Mouse (Mus musculus) ES-E14 (cell line): ENCODE measurements at regions not wholly inside any gene's neighbourhood (a gene's known extent, or its start where the extent isn't known, plus 50 kb on each side); places are given as distances from the start of the nearest gene placed in this dataset.

Source experiments
- CHD2 ChIP-seq: IDR thresholded peaks from 2 replicates; pipeline ENCODE4 v1.6.1; 2014; ENCODE audit warnings: mild to moderate bottlenecking, low read depth, low read length, inconsistent platforms
- HCFC1 ChIP-seq: IDR thresholded peaks from 2 replicates; pipeline ENCODE4 v1.6.1; 2012; ENCODE audit warnings: low read length, inconsistent platforms, borderline replicate concordance; ENCODE audit not compliant: insufficient read depth
- MAFK ChIP-seq: IDR thresholded peaks from 2 replicates; pipeline ENCODE4 v1.6.1; 2014; ENCODE audit warnings: mild to moderate bottlenecking, low read depth, low read length, inconsistent platforms; ENCODE audit not compliant: insufficient read depth
- ZC3H11A ChIP-seq: IDR thresholded peaks from 2 replicates; pipeline ENCODE4 v1.6.1; 2012; ENCODE audit warnings: low read depth, mild to moderate bottlenecking, inconsistent platforms, low read length, borderline replicate concordance
- ZNF384 ChIP-seq: IDR thresholded peaks from 2 replicates; pipeline ENCODE4 v1.6.1; 2012; ENCODE audit warnings: low read depth, low read length, inconsistent platforms

DNA sequence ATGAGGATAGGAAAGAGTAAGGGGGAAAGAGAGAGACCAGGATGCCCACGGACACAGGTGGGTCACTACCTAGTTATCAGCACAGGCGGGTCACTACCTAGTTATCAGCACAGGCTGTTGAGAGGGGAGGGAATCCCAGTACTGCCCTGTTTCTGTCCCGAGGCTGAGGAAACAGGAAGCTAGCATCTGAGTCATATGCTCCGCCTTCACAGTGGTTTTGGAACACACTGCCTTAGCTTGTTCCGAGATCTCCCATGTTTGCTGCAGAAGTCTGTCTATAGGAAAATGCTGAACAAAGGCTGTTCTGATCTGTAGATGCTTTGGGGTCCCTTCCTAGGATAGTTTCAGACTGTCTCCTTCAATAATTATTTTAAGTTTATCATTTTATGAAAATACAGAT is 55.4 kb upstream of the Chd6 start:
- no peak for TF ChIP-seq HCFC1
- TF ChIP-seq ZNF384, result no peak
- TF ChIP-seq MAFK, result no peak
- no peak for TF ChIP-seq ZC3H11A
- no peak for TF ChIP-seq CHD2
